Mouse (Mus musculus) liver, postnatal 0 days (tissue): ENCODE measurements at regions not wholly inside any gene's neighbourhood (a gene's known extent, or its start where the extent isn't known, plus 50 kb on each side); places are given as distances from the start of the nearest gene placed in this dataset.

Source experiments
- ATAC-seq: fragments of 200-750 bp; cut with Nextera tagmentation; 2 replicates; pipeline ENCODE4 v1.8.0; 2017; ENCODE audit warnings: mild to moderate bottlenecking, moderate library complexity
- DNase-seq: peaks from one replicate; pipeline ENCODE4 v3.0.0-alpha.2; 2016
- H3K27ac ChIP-seq: fragments of 300-500 bp; sonication (generic); 2 replicates; pipeline ENCODE4 v1.5.1; 2014; ENCODE audit warnings: antibody characterized with exemption, moderate library complexity, mild to moderate bottlenecking, low read depth
- H3K27me3 ChIP-seq: fragments of 300-500 bp; sonication (generic); 2 replicates; pipeline ENCODE4 v1.6.1; 2014; ENCODE audit warnings: low read length, control low read depth, mixed read lengths; ENCODE audit not compliant: insufficient read depth
- H3K36me3 ChIP-seq: fragments of 300-500 bp; sonication (generic); replicated peaks from 2 replicates; pipeline ENCODE4 v1.6.1; 2014; ENCODE audit warnings: mild to moderate bottlenecking, control low read depth, low read length, moderate library complexity, mixed read lengths; ENCODE audit not compliant: insufficient read depth
- H3K4me1 ChIP-seq: fragments of 300-500 bp; sonication (generic); 2 replicates; pipeline ENCODE4 v1.6.1; 2014; ENCODE audit warnings: antibody characterized with exemption, mild to moderate bottlenecking, control low read depth; ENCODE audit not compliant: insufficient read depth
- H3K4me2 ChIP-seq: fragments of 300-500 bp; sonication (generic); 2 replicates; pipeline ENCODE4 v1.6.1; 2014; ENCODE audit warnings: low read depth, mild to moderate bottlenecking, low read length, moderate library complexity, mixed read lengths
- H3K4me3 ChIP-seq: fragments of 300-500 bp; sonication (generic); 2 replicates; pipeline ENCODE4 v1.5.1; 2014; ENCODE audit warnings: low read depth, low read length
- H3K9ac ChIP-seq: fragments of 300-500 bp; sonication (generic); replicated peaks from 2 replicates; pipeline ENCODE4 v1.6.1; 2014; ENCODE audit warnings: mild to moderate bottlenecking, moderate library complexity
- H3K9me3 ChIP-seq: fragments of 300-500 bp; sonication (generic); 2 replicates; pipeline ENCODE4 v1.6.1; 2016; ENCODE audit warnings: mild to moderate bottlenecking, control low read depth, low read length, mixed read lengths
- CTCF ChIP-seq: sonication (generic); IDR thresholded peaks from 2 replicates; pipeline ENCODE4 v1.5.1; 2016; ENCODE audit warnings: antibody characterized with exemption, low read depth
- EP300 ChIP-seq: IDR thresholded peaks from 2 replicates; pipeline ENCODE4 v1.6.1; 2016; ENCODE audit warnings: antibody characterized with exemption, low read depth, mild to moderate bottlenecking
- whole genome bisulfite sequencing: fragments of 180-500 bp; shearing (Covaris S2); extraction: QIAGEN DNeasy Blood & Tissue Kit; methylation state at CpG from one replicate; pipeline ENCODE4 v1.1.7; 2014; ENCODE audit not compliant: insufficient replicate concordance; 5-methylcytosine and 5-hydroxymethylcytosine counted together

DNA sequence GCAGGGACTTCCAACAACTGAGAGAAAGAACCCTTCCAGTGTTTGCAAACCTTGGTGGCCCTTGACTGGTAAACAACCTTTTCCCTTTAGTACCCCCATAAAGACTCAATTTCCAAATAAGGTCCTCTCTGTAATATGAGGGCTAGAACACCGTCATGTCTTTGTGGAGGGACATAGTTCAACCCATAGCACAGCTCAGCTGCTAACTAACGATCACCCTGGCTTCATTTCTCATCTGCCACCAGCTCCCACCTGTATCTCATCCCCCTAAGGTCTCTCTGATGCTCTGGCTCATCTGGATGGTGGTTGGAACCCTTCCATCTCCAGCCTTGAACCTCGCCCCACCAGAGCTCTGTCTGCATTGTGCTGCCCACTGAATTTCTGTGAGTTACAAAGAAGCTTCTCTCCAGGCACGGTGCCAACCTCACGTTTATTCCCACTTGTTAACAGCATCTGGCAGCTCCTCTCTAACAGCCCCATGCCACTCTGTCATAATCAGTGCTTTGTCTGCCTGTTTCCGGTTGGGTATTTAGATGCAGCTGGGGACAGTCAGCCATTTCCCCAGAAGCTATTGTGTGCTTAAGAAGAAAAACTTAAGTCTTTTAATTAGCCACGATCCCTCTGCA, 137.0 kb upstream of the Cdh5 start:
- Histone ChIP-seq H3K4me3 (no peak overlapping the region), H3K9ac (no peak overlapping the region), H3K27me3 (no peaks in the 10 kb centered on the region), H3K9me3 (no peaks in the 10 kb centered on the region), H3K4me1 (no peaks in the 10 kb centered on the region), H3K4me2 (no peak overlapping the region), H3K36me3 (no peaks in the 10 kb centered on the region), H3K27ac (no peak overlapping the region)
- no peak for DNase-seq
- 53% methylated on average over 7 of the region's 7 CpGs for WGBS
- no peak for ATAC-seq
- no peak for TF ChIP-seq CTCF
- no peak for TF ChIP-seq EP300

DNA sequence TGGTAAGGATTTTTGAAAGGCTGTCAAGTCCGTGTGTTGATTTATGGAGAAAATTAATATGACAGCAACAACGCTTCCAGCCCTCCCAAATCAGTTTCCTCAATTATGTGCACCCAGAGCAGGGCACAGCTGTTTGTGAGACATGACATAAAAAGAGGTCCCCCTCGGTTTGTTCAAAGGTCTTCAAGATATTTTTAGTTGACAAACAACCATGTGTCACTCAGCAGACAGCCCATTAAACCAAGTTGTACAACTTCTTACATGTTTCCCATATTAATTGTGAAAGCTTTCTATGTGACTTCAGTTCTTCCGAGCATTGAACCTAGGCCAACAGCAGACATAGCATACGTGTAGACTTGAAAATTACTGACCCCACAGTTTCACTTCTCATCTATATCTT, 131.5 kb upstream of the Cdh5 start:
- H3K27me3 ChIP-seq, result no peaks in the 10 kb centered on the region
- TF ChIP-seq EP300 (no peak), CTCF (no peak)
- H3K27ac ChIP-seq, result no peak overlapping the region
- H3K36me3 ChIP-seq, result no peaks in the 10 kb centered on the region
- no peak for ATAC-seq
- no peak for DNase-seq
- WGBS, result 63% methylated on average over 5 of the region's 5 CpGs
- no peak overlapping the region for H3K4me2 ChIP-seq
- H3K9me3 ChIP-seq, result no peaks in the 10 kb centered on the region
- H3K9ac ChIP-seq, result no peak overlapping the region
- no peak overlapping the region for H3K4me3 ChIP-seq
- no peaks in the 10 kb centered on the region for H3K4me1 ChIP-seq

DNA sequence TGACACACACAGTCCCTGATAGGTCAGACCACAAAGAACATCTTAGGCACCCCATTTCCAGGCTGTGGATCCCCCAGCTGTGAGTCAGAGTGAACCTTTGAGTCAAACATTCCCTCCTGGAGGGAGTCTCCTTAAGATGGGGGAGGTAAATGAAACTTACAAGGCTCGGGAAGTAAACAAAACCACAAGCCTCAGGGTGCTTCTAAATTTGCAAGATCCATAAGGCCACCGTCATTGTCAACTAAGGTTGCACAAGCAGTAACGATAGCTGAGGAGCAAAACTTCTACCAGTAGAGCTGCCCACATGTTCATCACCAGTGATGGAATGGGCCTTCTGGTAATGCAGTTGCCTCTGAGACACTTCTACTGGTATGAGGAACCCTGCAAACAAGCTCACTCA, 130.9 kb upstream of the Cdh5 start:
- Histone ChIP-seq H3K36me3 (no peaks in the 10 kb centered on the region), H3K9me3 (no peaks in the 10 kb centered on the region), H3K9ac (no peak overlapping the region), H3K27ac (no peak overlapping the region), H3K4me2 (no peak overlapping the region), H3K4me1 (no peaks in the 10 kb centered on the region), H3K4me3 (no peak overlapping the region), H3K27me3 (no peaks in the 10 kb centered on the region)
- no peak for ATAC-seq
- 77% methylated on average over 3 of the region's 3 CpGs for WGBS
- no peak for TF ChIP-seq EP300
- TF ChIP-seq CTCF, result no peak
- no peak for DNase-seq

DNA sequence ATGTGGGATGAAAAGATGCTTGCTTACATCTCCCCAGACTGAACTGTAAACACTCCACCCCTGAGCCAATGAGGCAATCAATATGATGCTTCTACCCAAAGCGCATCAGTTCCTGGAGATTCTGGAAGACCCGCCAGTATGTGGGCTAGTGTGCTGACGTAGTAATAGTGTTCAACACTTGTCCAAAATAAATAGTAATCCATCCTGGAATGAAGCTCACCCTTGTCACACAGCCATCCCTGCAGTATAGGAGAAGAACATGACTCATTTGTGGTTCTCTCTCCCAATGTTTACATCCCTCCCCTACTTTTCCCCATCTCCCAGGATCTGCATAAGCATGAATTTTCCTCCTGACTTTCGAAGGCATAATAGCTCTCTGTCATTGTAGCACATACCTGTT, 130.5 kb upstream of the Cdh5 start:
- TF ChIP-seq CTCF (no peak), EP300 (no peak)
- H3K36me3 ChIP-seq, result no peaks in the 10 kb centered on the region
- H3K9me3 ChIP-seq, result no peaks in the 10 kb centered on the region
- no peak overlapping the region for H3K27ac ChIP-seq
- no peak overlapping the region for H3K4me2 ChIP-seq
- H3K9ac ChIP-seq, result no peak overlapping the region
- DNase-seq, result no peak
- no peak for ATAC-seq
- no peaks in the 10 kb centered on the region for H3K27me3 ChIP-seq
- WGBS, result 78% methylated on average over 4 of the region's 4 CpGs
- H3K4me1 ChIP-seq, result no peaks in the 10 kb centered on the region
- H3K4me3 ChIP-seq, result no peak overlapping the region

DNA sequence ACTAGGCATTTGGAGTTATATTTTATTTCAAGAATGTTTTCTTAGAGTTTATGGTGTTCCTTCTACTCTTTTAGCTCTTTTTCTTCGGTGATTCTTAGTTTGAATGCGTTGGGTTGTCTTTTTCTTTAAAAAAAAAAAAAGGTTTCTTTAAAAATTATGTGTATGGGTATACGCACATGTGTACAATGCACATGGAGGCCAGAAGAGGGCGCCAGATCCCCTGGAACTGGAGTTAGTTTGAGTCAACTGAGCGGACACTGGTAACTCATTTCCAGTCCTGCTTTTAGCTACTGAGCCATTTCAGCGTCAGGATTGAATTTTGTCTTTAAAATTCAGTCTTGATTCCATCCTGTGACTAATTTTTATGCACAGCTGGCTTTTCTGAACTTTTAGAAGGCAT, 124.9 kb upstream of the Cdh5 start:
- no peaks in the 10 kb centered on the region for H3K27me3 ChIP-seq
- H3K4me1 ChIP-seq, result no peaks in the 10 kb centered on the region
- H3K4me3 ChIP-seq, result no peak overlapping the region
- no peak overlapping the region for H3K27ac ChIP-seq
- no peak for DNase-seq
- H3K9me3 ChIP-seq, result no peaks in the 10 kb centered on the region
- no peak for ATAC-seq
- WGBS, result 66% methylated on average over 6 of the region's 6 CpGs
- H3K9ac ChIP-seq, result no peak overlapping the region
- TF ChIP-seq EP300, result no peak
- 0 out of 2 replicates have a peak, but pooled peaks have one; percentile 22 for TF ChIP-seq CTCF
- no peaks in the 10 kb centered on the region for H3K36me3 ChIP-seq
- H3K4me2 ChIP-seq, result no peak overlapping the region

DNA sequence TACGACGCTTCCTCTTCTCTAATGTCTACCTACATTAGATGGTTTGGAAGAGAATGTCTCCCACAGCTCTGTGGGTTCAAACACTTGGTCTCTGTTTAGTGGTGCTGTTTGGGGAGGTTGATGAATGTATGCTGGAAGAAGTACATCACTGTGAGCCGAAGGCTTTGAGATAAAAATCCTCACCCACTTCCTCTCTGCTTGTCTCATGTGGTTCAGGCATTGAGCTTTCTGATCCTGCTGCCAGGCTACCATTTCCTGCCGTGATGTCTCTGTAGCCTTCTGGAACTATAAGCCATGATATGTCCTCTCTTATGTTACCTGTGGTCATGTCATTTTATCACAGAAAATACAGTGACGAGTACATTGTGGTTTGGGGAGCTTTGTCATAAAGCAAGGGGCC, 122.5 kb upstream of the Cdh5 start:
- no peak overlapping the region for H3K4me2 ChIP-seq
- H3K9ac ChIP-seq, result no peak overlapping the region
- no peak overlapping the region for H3K4me3 ChIP-seq
- H3K27me3 ChIP-seq, result no peaks in the 10 kb centered on the region
- H3K9me3 ChIP-seq, result no peaks in the 10 kb centered on the region
- TF ChIP-seq EP300 (no peak), CTCF (no peak)
- no peak for ATAC-seq
- H3K4me1 ChIP-seq, result no peaks in the 10 kb centered on the region
- WGBS, result 51% methylated on average over 5 of the region's 5 CpGs
- no peak overlapping the region for H3K27ac ChIP-seq
- H3K36me3 ChIP-seq, result no peaks in the 10 kb centered on the region
- DNase-seq, result no peak
